Mouse (Mus musculus) MEL (cell line): ENCODE measurements at regions not wholly inside any gene's neighbourhood (a gene's known extent, or its start where the extent isn't known, plus 50 kb on each side); places are given as distances from the start of the nearest gene placed in this dataset.
"Not testable (repeated sequence)": the region's sequence is repeated elsewhere in the genome, so short reads cannot be mapped to it uniquely, and the experiment has no call there.

Experiments used
- CHD2 ChIP-seq: IDR thresholded peaks from 2 replicates; pipeline ENCODE4 v1.6.1; 2011; ENCODE audit warnings: low read length, improper control_type of control experiment
- CTCF ChIP-seq, 3 experiments: IDR thresholded peaks in 2 of 3; conservative IDR thresholded peaks in 1 of 3; 2 replicates each; pipeline ENCODE4 v1.5.1; 2011 to 2012; ENCODE audit warnings: low read length in 3 of 3, low read depth in 2 of 3, mild to moderate bottlenecking in 2 of 3, improper control_type of control experiment in 1 of 3, inconsistent platforms in 1 of 3, mixed read lengths in 1 of 3, moderate library complexity in 1 of 3; ENCODE audit not compliant: control insufficient read depth in 1 of 3, insufficient read depth in 1 of 3, poor library complexity in 1 of 3, severe bottlenecking in 1 of 3
- ELF1 ChIP-seq: IDR thresholded peaks from 2 replicates; pipeline ENCODE4 v1.6.1; 2014; ENCODE audit warnings: low read depth, mild to moderate bottlenecking, inconsistent platforms, low read length, improper control_type of control experiment, moderate library complexity
- EP300 ChIP-seq, 2 experiments: IDR thresholded peaks; 2 replicates each; pipeline ENCODE4 v1.6.1; 2011; ENCODE audit warnings: improper control_type of control experiment in 2 of 2, low read length in 2 of 2, low read depth in 1 of 2, mild to moderate bottlenecking in 1 of 2
- ETS1 ChIP-seq: IDR thresholded peaks from 2 replicates; pipeline ENCODE4 v1.6.1; 2012; ENCODE audit warnings: low read depth, mild to moderate bottlenecking, inconsistent platforms, low read length, improper control_type of control experiment, moderate library complexity
- GABPA ChIP-seq: IDR thresholded peaks from 2 replicates; pipeline ENCODE4 v1.6.1; 2012; ENCODE audit warnings: low read depth, mild to moderate bottlenecking, inconsistent platforms, low read length, improper control_type of control experiment, moderate library complexity
- HCFC1 ChIP-seq: IDR thresholded peaks from 2 replicates; pipeline ENCODE4 v1.6.1; 2012; ENCODE audit warnings: low read depth, mild to moderate bottlenecking, inconsistent platforms, low read length, improper control_type of control experiment, moderate library complexity
- KAT2A ChIP-seq: conservative IDR thresholded peaks from 2 replicates; pipeline ENCODE4 v1.6.1; 2012; ENCODE audit warnings: low read depth, low read length, improper control_type of control experiment, inconsistent platforms
- MAX ChIP-seq: IDR thresholded peaks from 2 replicates; pipeline ENCODE4 v1.6.1; 2011; ENCODE audit warnings: low read length, improper control_type of control experiment
- MYC ChIP-seq: IDR thresholded peaks from 2 replicates; pipeline ENCODE4 v1.6.1; 2011; ENCODE audit warnings: low read depth, mild to moderate bottlenecking, low read length, improper control_type of control experiment, moderate library complexity
- POLR2A ChIP-seq, 2 experiments: IDR thresholded peaks; 2 replicates each; pipeline ENCODE4 v1.6.1; 2011 to 2012; ENCODE audit warnings: low read length in 2 of 2, mild to moderate bottlenecking in 2 of 2, control low read depth in 1 of 2, improper control_type of control experiment in 1 of 2, low read depth in 1 of 2, moderate library complexity in 1 of 2; ENCODE audit not compliant: control insufficient read depth in 1 of 2, insufficient read depth in 1 of 2, poor library complexity in 1 of 2
- POLR2AphosphoS2 ChIP-seq: IDR thresholded peaks from 2 replicates; pipeline ENCODE4 v1.6.1; 2011; ENCODE audit warnings: low read length, improper control_type of control experiment
- TAL1 ChIP-seq: IDR thresholded peaks from 2 replicates; pipeline ENCODE4 v1.6.1; 2012; ENCODE audit warnings: mild to moderate bottlenecking, inconsistent platforms, low read length, moderate library complexity, mixed read lengths
- ZMIZ1 ChIP-seq: IDR thresholded peaks from 2 replicates; pipeline ENCODE4 v1.6.1; 2012; ENCODE audit warnings: low read depth, mild to moderate bottlenecking, inconsistent platforms, low read length, improper control_type of control experiment, moderate library complexity

DNA sequence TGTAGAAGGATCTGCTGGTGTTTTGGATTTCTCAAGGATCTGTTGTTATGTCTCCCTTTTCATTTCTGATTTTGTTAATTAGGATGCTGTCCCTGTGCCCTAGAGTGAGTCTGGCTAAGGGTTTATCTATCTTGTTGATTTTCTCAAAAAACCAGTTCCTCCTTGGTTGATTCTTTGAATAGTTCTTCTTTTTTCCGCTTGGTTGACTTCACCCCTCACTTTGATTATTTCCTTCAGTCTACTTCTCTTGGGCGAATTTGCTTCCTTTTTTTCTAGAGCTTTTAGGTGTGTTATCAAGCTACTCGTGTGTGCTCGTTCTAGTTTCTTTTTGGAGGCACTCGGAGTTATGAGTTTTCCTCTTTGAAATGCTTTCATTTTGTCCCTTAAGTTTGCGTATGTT lies 1178.3 kb upstream of the Pcdh10 start:
- not testable (repeated sequence) for TF ChIP-seq CTCF (IDR thresholded peaks at IDR 0.05 in 2 of 3, conservative IDR thresholded peaks at IDR 0.05 in 1 of 3; ENCODE audit: control insufficient read depth in 1 of 3, insufficient read depth in 1 of 3, low read depth in 2 of 3, low read length in 3 of 3, poor library complexity in 1 of 3, severe bottlenecking in 1 of 3); GABPA; TAL1; POLR2A (IDR thresholded peaks at IDR 0.05; ENCODE audit: control insufficient read depth in 1 of 2, insufficient read depth in 1 of 2, low read depth in 1 of 2, low read length in 2 of 2, poor library complexity in 1 of 2); ELF1; CHD2; ETS1; MAX; KAT2A; HCFC1; MYC; ZMIZ1; POLR2AphosphoS2
- peak in 1 of 2 experiments; percentile 40; a peak in 1 of 4 replicates for TF ChIP-seq EP300 (IDR thresholded peaks at IDR 0.05; ENCODE audit: low read depth in 1 of 2, low read length in 2 of 2)
